Mouse (Mus musculus) heart, embryonic 13.5 days (tissue): Measurements from ENCODE around the gene Kcnj15. TPM values are rescaled to one million over a fixed set of nuclear protein-coding genes. Genes with fewer than 3 reads are reported as not detected.

Source experiments
- ATAC-seq: fragments of 200-750 bp; cut with Nextera tagmentation; 2 replicates; pipeline ENCODE4 v1.8.0; 2017; ENCODE audit warnings: moderate TSS enrichment; ENCODE audit not compliant: insufficient number of reproducible peaks, low FRiP score, low TSS enrichment; ENCODE audit errors: extremely low read depth
- H3K27ac ChIP-seq: fragments of 300-500 bp; sonication (generic); replicated peaks from 2 replicates; pipeline ENCODE4 v1.5.1; 2015; ENCODE audit warnings: moderate library complexity, mild to moderate bottlenecking, inconsistent platforms
- H3K27me3 ChIP-seq: fragments of 300-500 bp; sonication (generic); replicated peaks from 2 replicates; pipeline ENCODE4 v1.6.1; 2015; ENCODE audit warnings: mild to moderate bottlenecking, inconsistent platforms
- H3K36me3 ChIP-seq: fragments of 300-500 bp; sonication (generic); 2 replicates; pipeline ENCODE4 v1.6.1; 2015; ENCODE audit warnings: mild to moderate bottlenecking, inconsistent platforms
- H3K4me1 ChIP-seq: fragments of 300-500 bp; sonication (generic); 2 replicates; pipeline ENCODE4 v1.6.1; 2015; ENCODE audit warnings: inconsistent platforms
- H3K4me2 ChIP-seq: fragments of 300-500 bp; sonication (generic); 2 replicates; pipeline ENCODE4 v1.6.1; 2015; ENCODE audit warnings: inconsistent platforms, mild to moderate bottlenecking, moderate library complexity
- H3K4me3 ChIP-seq: fragments of 300-500 bp; sonication (generic); 2 replicates; pipeline ENCODE4 v1.5.1; 2015; ENCODE audit warnings: moderate library complexity, mild to moderate bottlenecking, inconsistent platforms
- H3K9ac ChIP-seq: fragments of 300-500 bp; sonication (generic); 2 replicates; pipeline ENCODE4 v1.6.1; 2015; ENCODE audit warnings: inconsistent platforms, mild to moderate bottlenecking, moderate library complexity
- H3K9me3 ChIP-seq: fragments of 300-500 bp; sonication (generic); 2 replicates; pipeline ENCODE4 v1.6.1; 2016; ENCODE audit warnings: inconsistent platforms
- WGBS: fragments of 180-500 bp; shearing (Covaris S2); methylation state at CpG from one replicate; pipeline ENCODE4 v1.1.7; 2015; ENCODE audit warnings: mixed read lengths; 5-methylcytosine and 5-hydroxymethylcytosine counted together
- polyA plus RNA-seq: library from polyadenylated mRNA; unstranded; fragments of >200 nt; fragmentation: Nextera tagmentation; extraction: Ambion mirVana; gene quantifications from 2 replicates; pipeline ENCODE4 v1.2.1, GENCODE M21; 2015

Gene Kcnj15
- polyA plus RNA-seq, 1 experiment from 2014 or later: 0.80 TPM

DNA sequence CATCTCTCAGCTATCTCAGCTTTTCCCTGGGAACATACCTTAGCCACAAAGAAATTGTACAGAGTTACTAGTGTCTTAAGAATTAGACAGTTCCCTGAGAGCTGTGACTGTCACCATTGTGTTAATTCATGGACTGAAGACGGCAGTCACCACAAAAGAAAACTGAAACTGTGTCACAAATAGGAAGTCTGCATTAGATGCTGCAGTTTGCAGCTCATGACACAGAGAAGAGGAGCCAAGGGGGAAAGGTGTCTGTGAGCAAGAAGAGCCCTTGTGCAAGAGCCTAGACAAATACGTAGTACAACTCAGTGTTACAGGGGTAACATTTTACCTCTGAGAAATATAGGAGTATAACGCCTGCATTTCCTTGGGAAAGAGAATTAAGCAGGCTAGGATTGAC lies 40.3 kb downstream of the Kcnj15 start:
- ATAC-seq: no peak
- WGBS: 61% methylated on average over 3 of the region's 3 CpGs
- no peak overlapping the region for H3K27ac ChIP-seq
- no peaks in the 10 kb centered on the region for H3K36me3 ChIP-seq
- H3K9ac ChIP-seq: 0 out of 2 replicates have a peak overlapping the region, but pooled peaks have one; percentile 26
- no peaks in the 10 kb centered on the region for H3K27me3 ChIP-seq
- no peak overlapping the region for H3K4me3 ChIP-seq
- no peaks in the 10 kb centered on the region for H3K9me3 ChIP-seq
- peaks cover 14% of the 10 kb centered on the region for H3K4me1 ChIP-seq
- peak overlapping the region; percentile 40; the same call in 1 of the 2 replicates for H3K4me2 ChIP-seq

DNA sequence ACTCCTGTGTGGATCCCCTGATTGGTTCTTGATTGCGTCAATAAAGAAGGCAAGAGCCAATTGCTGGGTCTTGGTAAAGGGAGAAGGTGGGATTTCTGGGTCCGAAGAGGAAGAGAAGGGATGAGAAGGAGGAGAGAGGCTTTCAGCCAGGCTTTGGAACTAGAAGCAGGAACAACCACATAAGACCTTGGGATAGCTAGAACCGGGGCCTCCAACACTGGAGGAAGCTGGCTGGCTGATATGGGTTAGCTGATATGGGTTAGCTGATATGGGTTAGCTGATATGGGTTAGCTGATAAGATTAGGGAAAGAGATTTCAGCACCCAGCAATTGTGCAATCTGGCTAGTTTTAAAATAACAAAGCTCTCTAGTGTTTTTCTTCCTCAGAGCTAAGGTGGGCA lies 44.3 kb downstream of the Kcnj15 start:
- ATAC-seq: no peak
- Histone ChIP-seq H3K27ac (no peak overlapping the region), H3K4me2 (no peak overlapping the region), H3K9me3 (no peaks in the 10 kb centered on the region), H3K36me3 (no peaks in the 10 kb centered on the region), H3K9ac (no peak overlapping the region), H3K4me1 (peaks cover 30% of the 10 kb centered on the region), H3K27me3 (no peaks in the 10 kb centered on the region), H3K4me3 (no peak overlapping the region)
- 57% methylated on average over 3 of the region's 3 CpGs for WGBS

DNA sequence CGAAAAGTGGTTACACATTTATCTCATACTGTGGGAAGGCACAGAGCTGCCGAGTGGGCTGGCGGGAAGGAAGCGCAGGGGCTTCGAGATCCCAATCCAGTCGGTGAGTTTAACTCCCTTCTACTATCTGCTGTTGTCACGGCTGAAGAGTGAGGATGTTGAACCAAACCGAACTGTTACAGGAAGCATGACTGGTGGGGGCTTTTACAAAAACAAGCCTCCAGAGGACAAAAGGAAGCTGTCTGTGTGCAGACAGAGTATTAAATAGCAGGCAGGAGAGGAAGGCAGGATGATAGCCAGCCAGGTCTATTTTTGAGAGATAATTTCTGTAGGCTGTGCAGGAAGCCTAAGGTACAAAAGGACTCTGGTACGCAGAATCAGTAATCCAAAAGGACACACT lies 46.3 kb downstream of the Kcnj15 start:
- no peak overlapping the region for H3K9ac ChIP-seq
- ATAC-seq: no peak
- no peaks in the 10 kb centered on the region for H3K36me3 ChIP-seq
- 25% methylated on average over 9 of the region's 9 CpGs for WGBS
- peaks cover 23% of the 10 kb centered on the region for H3K4me1 ChIP-seq
- no peaks in the 10 kb centered on the region for H3K9me3 ChIP-seq
- H3K4me3 ChIP-seq: no peak overlapping the region
- no peaks in the 10 kb centered on the region for H3K27me3 ChIP-seq
- peak overlapping the region; percentile 67 for H3K27ac ChIP-seq
- 0 out of 2 replicates have a peak overlapping the region, but pooled peaks have one; percentile 4 for H3K4me2 ChIP-seq

DNA sequence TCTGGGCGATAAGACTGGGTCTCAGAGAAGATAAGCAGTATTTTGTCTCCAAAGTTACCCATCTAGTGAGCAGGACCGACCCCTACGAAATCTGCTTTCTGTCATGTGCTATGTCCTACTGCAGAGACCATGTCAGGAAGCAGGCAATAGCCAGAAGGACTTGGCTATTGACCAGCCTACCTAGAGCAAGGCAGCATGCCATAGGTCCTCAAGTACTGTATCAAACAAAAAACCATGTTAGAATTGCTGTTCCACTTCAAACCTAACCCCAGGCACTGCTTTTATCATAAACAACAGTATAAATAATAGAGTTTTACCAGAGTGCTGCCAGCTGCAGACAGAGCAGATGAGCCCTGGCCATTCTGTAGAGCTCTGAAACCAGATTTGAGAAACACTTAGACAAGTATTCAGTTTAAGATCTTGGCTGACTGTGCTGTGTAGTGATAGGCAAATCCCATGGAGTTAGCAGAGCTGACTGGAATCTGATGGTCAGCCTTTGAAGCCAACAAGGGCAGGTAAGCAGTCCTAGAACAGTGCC lies 50.5 kb downstream of the Kcnj15 start:
- Histone ChIP-seq H3K9me3 (no peaks in the 10 kb centered on the region), H3K9ac (no peak overlapping the region), H3K4me1 (peaks cover 22% of the 10 kb centered on the region), H3K27ac (no peak overlapping the region), H3K4me2 (no peak overlapping the region), H3K36me3 (no peaks in the 10 kb centered on the region), H3K4me3 (no peak overlapping the region), H3K27me3 (no peaks in the 10 kb centered on the region)
- WGBS: 60% methylated on average over 3 of the region's 3 CpGs
- ATAC-seq: no peak

DNA sequence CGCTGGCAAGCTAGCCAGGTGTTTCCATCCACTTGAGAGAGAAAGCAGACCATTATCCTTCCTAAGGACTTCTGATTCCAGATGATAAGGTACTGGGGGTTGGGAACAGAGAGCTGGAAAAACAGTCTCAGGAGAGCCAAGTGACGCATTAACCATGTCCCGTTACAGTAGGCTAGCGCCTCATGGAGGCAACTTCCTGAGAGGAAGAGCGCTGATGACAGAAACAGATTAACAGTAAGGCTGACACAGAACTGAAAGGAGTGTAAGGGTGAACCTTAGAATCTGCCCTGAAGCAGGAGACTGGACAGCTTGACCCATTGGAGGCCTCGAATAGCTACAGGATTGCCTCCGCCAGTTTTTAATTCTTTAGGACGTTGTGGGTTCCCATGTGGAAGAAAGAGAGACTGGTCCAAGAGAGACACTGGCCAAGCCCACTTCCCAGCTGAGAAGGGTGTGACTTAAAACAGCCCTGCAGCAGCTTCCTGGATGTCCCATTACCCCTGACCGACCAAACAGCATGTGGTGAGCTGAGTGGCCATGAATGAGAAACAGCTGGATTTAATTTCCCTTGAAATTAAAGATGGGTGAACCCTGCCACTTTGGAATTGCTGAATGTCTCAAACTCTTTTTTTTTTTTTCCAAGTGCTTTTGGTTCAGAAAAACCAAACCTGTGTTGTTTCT lies 64.7 kb downstream of the Kcnj15 start:
- 41% methylated on average over 9 of the region's 9 CpGs for WGBS
- Histone ChIP-seq H3K27me3 (no peaks in the 10 kb centered on the region), H3K36me3 (no peaks in the 10 kb centered on the region), H3K9me3 (no peaks in the 10 kb centered on the region), H3K4me1 (0 out of 2 replicates have a peak, but pooled peaks cover 3% of the 10 kb centered on the region), H3K9ac (no peak overlapping the region), H3K4me2 (no peak overlapping the region), H3K4me3 (no peak overlapping the region), H3K27ac (no peak overlapping the region; the same call in 1 of the 2 replicates)
- no peak for ATAC-seq

DNA sequence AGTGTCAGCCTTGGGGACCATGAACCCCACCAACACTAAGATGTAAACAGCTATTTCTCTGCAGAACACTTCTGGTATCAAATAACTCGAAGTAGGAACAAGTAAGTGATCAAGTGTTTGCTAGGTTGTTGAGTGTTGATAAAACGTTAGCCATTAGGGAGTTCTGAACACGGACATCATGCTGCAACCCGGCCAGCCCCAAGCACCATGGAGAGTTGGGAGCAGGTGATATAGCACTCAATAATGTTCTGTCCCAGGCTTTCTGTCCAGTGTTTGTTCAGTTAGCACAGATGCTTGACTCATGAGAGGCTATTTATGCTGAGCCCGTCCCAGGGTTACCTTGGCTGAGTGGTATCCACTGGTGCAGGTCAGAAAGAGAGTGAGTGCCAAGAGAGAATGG lies 74.8 kb downstream of the Kcnj15 start:
- Histone ChIP-seq H3K4me2 (no peak overlapping the region), H3K27me3 (no peaks in the 10 kb centered on the region), H3K9ac (no peak overlapping the region), H3K27ac (no peak overlapping the region), H3K4me3 (no peak overlapping the region), H3K36me3 (no peaks in the 10 kb centered on the region), H3K9me3 (no peaks in the 10 kb centered on the region), H3K4me1 (no peaks in the 10 kb centered on the region)
- WGBS: 68% methylated on average over 5 of the region's 5 CpGs
- no peak for ATAC-seq

DNA sequence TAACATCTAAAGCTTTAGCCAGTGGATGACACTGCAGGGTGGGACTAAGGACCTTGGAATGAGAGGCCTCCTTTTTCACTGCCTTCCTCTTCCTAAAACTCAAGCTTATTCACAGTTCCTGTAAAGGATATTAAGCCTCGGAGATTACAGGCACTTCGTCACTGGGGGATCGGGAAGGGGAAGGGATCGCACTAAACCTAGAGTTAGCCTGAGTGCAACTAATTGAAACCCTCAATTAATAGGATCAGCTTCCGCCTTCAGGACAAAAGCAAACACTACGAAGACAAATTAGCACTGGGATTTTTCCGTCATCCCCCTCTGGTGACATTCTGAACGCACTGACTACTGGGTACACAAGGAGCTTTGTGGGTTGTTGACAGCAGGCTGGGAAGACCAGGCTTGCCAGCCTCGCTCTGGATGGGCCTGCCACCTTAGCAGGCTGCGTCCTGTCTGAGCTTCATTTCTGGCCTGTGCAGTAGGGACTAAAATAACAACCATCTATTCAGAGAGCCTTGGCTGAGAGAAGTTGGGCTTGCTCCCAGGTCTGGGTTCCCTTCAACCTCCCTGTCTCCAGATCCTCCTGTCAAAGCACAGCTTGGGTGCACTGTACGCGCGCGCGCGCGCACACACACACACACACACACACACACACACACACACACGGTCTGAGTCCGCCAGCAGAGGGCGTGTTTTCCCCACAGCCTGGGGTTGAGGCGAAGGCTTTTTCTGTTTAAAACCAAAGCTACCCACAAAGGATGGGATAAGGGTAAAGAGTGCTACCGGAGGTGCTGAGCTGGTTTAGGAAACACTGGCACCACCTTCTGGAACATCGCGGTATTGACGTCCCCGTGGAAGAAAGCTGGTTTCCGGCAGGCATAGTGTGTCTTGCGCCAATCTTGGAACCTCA lies 83.8 kb downstream of the Kcnj15 start:
- Histone ChIP-seq H3K4me2 (peak overlapping the region; percentile 57), H3K36me3 (no peaks in the 10 kb centered on the region), H3K27me3 (no peaks in the 10 kb centered on the region), H3K27ac (peak overlapping the region; percentile 73), H3K9me3 (no peaks in the 10 kb centered on the region), H3K4me1 (peaks cover 21% of the 10 kb centered on the region), H3K4me3 (peak overlapping the region; percentile 17; the same call in 1 of the 2 replicates), H3K9ac (peak overlapping the region; percentile 52; the same call in 1 of the 2 replicates)
- WGBS: 26% methylated on average over 28 of the region's 28 CpGs
- ATAC-seq: peak; percentile 34; the same call in 1 of the 2 replicates

DNA sequence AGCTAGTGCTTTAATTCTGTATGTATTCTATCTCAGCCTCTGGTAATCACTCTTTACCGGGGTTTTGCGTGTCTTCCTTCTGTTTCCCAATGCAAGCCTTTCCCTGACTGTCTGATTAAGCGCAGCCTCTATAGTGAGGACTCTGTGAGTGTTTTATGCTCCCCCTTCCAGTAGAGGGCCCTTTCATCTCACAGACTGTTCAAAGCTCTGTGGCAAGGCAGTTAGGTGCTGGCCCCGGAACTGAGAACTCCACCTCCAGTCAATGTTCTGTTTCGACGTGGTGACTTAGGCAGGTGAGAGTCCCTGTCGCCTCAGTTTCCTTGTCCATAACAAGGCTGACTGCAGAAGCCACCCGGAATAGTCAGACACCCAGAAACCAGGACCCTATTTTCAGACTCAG lies 84.7 kb downstream of the Kcnj15 start:
- no peaks in the 10 kb centered on the region for H3K9me3 ChIP-seq
- no peak for ATAC-seq
- WGBS: 58% methylated on average over 8 of the region's 8 CpGs
- no peaks in the 10 kb centered on the region for H3K27me3 ChIP-seq
- no peak overlapping the region for H3K27ac ChIP-seq
- H3K36me3 ChIP-seq: no peaks in the 10 kb centered on the region
- H3K4me1 ChIP-seq: peaks cover 30% of the 10 kb centered on the region
- H3K4me2 ChIP-seq: 0 out of 2 replicates have a peak overlapping the region, but pooled peaks have one; percentile 57
- no peak overlapping the region for H3K4me3 ChIP-seq
- no peak overlapping the region for H3K9ac ChIP-seq

DNA sequence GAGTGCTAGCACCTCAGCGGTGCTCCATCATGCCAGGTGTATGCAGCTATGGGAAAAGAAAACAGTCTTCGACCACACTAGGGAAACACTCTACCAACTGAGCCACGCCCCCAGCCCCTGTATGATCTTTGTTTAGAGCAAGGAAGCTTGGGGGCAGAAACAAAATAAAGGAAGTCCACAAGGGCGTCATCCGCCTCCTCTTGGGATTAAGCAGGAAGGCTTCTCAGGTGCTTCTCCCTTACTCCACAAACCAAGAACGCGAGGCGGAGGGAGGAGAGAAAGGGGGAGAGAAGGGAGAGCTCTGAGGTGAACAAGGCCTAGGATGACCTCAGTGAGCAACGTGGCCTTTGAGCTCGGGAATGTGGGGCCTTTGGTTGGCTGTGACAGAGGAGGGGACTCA lies 87.6 kb downstream of the Kcnj15 start:
- WGBS: 60% methylated on average over 10 of the region's 10 CpGs
- Histone ChIP-seq H3K27ac (no peak overlapping the region), H3K4me3 (no peak overlapping the region), H3K27me3 (no peaks in the 10 kb centered on the region), H3K4me1 (peaks cover 52% of the 10 kb centered on the region), H3K36me3 (no peaks in the 10 kb centered on the region), H3K9ac (no peak overlapping the region), H3K9me3 (no peaks in the 10 kb centered on the region), H3K4me2 (no peak overlapping the region)
- no peak for ATAC-seq

DNA sequence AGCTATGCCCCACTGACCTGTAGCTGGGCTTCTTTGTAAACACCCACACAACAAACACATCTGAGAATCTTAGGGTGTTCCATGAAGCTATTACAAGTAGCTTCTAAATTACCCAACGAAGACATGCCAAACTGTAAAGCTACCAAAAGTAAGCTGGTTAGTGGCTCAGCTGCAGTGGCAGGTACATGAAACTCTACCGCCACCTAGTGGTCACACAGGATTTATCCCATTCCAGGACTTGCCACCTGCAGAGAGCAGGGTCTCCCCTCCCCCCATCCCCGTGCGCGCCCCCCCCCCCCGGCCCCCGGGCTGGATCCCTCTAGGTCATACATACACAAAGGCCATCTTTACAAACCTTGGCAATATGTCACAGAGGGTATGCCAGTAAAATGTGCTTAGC lies 88.5 kb downstream of the Kcnj15 start:
- peak overlapping the region; percentile 29 for H3K4me2 ChIP-seq
- ATAC-seq: no peak
- no peaks in the 10 kb centered on the region for H3K36me3 ChIP-seq
- peaks cover 47% of the 10 kb centered on the region for H3K4me1 ChIP-seq
- no peak overlapping the region for H3K4me3 ChIP-seq
- no peaks in the 10 kb centered on the region for H3K27me3 ChIP-seq
- H3K27ac ChIP-seq: peak overlapping the region; percentile 88
- WGBS: 3% methylated on average over 7 of the region's 7 CpGs
- no peaks in the 10 kb centered on the region for H3K9me3 ChIP-seq
- peak overlapping the region; percentile 40; the same call in 1 of the 2 replicates for H3K9ac ChIP-seq

DNA sequence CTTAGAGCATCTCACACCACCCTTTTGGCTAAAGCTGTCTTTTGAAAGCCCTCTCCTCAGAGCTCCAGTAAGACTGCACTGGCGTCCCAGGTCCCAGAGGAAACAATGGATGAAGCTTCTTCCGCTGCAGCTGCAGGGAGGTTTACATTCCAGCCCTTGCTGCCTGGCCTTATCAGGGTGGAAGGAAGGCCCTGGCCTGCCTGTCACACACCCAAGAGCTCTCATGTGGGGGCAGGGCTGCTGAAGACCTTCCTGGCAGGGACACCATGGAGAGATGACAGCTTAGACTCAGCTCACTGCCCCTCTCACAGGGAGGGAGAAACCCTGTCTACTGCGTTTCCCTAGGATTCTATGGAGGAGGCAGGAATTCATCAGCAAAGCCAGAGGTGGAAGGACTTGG lies 89.8 kb downstream of the Kcnj15 start:
- H3K36me3 ChIP-seq: no peaks in the 10 kb centered on the region
- H3K27me3 ChIP-seq: no peaks in the 10 kb centered on the region
- H3K4me1 ChIP-seq: peaks cover 46% of the 10 kb centered on the region
- H3K4me3 ChIP-seq: 0 out of 2 replicates have a peak overlapping the region, but pooled peaks have one; percentile 10
- peak; percentile 72; the same call in 1 of the 2 replicates for ATAC-seq
- H3K9me3 ChIP-seq: no peaks in the 10 kb centered on the region
- peak overlapping the region; percentile 39 for H3K4me2 ChIP-seq
- peak overlapping the region; percentile 55 for H3K9ac ChIP-seq
- WGBS: 5% methylated on average over 3 of the region's 3 CpGs
- H3K27ac ChIP-seq: peak overlapping the region; percentile 88
